Mouse (Mus musculus): ENCODE results near the gene Mylk4.

Gene Mylk4

DNA sequence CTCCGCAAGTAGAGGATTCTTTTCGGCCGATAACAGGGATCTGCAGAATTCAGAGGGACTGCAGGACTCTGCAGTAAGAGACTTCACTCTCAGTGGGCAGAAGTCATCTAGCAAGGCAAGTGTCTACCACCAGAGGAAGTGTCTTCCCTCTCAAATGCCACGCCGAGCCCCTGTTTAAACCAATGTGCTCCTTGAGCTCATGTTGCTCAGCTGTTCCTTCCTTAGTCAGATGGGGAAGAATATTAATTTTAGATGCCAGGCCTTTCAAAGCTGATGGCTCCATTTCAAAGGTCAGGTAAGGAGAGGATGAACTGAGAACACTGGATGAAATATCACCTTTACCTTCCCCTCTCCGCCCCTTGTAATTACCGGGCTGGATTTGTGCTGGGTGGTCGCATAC is at the start of gene Mylk4:
TSS of gene Mylk4 (minus strand) at position 139 of the 400 bp plus-strand sequence.
- DNase-seq (ENCODE audit: extremely low spot score, low read depth, low spot score): no peak

DNA sequence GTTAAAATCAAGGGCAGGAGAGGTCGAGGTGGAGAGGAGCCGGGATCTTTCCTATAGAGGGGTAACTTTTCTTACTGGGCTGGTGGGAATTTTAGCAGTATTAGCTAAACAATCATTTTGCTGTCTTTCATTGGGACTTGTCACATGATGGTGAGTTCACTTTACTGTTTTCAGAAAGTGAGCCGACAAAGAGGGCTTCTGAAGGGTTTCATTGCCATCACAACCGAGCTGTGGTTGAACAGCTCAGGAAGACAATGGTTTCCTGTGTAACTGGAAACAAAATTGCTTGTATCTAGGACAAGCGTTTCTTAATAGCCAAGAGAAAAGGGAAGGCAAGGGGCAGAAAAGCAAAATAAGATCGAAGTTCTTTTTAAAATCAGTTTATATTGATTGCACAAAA is 49.5 kb upstream of the Mylk4 start:
- no peak for DNase-seq (ENCODE audit: extremely low spot score, low read depth, low spot score)

DNA sequence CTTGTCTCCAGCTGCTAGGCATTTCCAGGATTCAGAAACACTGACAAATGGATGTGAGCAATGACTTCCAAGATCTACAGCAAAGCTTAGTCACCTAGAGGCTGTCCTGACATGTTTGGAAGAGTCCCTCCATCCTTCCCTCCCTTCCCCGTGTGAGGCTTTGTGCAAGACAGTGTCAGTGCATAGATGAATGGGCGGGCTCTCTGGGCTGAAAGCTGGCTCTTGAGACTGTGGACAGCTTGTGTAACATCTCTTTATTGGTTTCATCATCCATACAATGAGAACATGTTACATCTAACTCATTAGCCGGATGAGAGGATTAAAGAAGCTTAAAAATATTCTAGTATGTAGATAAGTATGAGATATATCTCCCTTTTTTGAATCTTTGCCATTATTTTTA is 49.0 kb upstream of the Mylk4 start:
- no peak for DNase-seq (ENCODE audit: extremely low spot score, low read depth, low spot score)

DNA sequence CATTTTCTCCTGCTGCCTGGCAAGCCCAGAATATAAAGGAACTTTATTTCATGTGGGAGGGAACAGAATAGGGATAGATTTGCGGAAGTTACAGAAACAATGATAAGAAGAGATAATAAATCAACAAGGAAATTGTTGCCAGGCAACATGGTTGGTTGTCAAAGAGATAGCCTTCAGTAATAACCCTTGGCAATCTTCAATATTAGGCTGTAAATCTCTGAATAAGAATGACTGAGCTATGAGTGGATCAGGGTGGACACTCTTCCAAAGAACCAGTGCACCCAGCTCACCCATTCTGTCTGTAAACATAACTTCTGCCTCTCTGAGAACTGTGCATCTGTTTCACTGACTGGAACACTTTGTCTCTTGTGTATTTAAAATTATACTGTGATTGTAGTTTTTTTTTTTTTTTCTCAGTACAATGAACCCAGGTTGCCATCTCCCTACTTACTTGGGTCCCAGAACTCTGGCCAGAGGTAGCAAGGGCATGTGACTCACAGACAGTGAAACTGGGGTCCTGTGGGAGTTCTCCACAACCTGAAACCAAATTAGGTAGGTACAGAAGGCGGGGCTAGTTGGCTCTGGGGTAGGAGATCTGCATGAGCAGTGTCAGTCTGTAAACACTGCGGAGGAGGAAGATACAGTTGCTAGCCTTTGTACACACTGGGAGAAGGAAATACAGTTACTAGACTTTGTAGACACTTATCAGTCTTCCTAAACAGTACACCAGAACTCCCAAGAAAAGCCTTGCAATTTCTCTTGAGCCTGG is 47.9 kb upstream of the Mylk4 start:
- no peak for DNase-seq (ENCODE audit: extremely low spot score, low read depth, low spot score)

DNA sequence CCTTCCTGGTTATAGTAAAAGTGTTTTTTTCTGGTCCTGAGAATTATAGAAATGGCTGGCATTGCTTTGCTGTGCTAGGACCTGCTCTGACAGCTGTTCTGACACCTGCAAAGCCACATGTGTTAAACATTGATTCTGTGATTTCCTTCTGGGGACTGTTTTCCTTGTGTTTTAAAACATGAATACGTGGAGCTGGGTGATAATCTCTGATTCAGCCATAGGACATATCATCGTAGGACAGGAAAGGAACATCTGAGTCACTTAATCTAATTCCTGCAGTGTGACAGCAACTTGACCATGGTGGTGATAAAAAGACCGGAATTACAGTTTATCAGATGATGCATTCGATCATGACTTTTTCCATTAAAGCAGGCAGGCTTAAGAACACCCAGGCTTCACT is 45.1 kb upstream of the Mylk4 start:
- no peak for DNase-seq (ENCODE audit: extremely low spot score, low read depth, low spot score)

DNA sequence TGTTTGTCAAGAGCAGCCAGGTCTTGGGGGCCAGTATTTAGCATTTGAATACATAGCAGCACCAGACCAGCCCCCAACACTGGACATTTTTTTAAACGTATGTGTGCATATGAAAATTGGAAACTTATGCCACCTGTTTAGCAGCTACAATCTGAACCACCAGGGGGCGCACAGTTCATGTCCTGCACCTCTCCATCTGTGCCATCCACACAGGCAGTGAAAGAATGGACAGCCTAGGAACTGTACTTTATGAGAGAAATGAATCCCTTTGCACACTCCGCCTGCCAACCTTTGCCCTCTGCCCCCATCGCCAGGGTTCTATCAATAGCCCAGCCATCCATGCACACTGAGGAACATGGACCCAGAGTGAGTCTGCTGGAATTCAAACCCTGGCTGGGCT is 44.2 kb upstream of the Mylk4 start:
- DNase-seq (ENCODE audit: extremely low spot score, low read depth, low spot score): no peak

DNA sequence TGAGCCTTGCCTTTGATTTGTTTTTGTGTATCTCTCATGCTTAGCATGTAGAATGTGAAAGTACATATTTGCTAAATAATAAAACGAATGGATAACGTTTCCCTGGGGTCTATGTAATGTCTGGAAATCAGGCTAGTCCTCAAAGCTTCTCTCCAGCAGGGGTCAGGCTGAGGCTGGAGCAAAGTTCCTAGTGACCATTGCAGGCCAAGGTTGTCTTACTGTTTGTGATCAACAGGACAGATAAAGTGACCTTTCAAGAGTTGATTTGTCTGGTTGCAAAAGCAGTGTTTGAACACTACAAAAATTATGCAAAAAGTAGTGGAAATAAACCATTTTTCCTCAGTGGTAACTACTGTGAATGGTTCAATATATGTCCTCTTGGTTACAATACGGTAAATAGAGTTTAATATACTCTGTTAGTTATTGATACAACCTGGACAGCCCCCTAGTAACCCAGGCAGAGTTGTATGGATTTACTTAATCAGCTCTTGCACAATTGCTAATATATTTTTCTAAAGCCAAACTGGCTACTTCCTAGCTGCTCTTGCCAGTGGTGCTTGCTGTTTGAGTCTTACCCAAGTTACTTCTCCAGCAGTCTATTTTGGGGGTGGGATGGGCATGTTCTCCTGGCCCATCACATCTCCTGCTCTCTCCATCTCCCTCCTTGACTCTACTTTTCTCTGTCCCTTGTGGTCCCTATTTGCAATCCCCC is 43.5 kb upstream of the Mylk4 start:
- DNase-seq (ENCODE audit: extremely low spot score, low read depth, low spot score): no peak

DNA sequence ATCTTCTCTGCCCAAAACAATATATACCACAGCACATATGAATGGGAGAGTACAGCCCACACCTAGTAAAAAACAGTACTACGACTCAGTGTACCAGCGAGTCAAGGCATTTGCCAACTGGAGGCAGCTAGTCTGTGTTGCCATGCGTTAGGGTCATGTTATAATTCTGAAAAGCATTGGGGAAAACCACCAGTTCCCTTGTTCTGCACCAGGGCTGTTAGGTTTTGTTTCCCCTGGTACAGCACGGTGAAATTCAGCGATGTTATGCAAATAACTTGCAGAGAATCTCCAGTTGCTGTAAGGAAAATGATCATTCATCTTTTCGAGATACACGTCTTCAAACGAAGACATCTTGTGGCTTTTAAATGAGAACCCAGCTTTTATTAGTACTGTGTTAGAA is 41.8 kb upstream of the Mylk4 start:
- no peak for DNase-seq (ENCODE audit: extremely low spot score, low read depth, low spot score)

DNA sequence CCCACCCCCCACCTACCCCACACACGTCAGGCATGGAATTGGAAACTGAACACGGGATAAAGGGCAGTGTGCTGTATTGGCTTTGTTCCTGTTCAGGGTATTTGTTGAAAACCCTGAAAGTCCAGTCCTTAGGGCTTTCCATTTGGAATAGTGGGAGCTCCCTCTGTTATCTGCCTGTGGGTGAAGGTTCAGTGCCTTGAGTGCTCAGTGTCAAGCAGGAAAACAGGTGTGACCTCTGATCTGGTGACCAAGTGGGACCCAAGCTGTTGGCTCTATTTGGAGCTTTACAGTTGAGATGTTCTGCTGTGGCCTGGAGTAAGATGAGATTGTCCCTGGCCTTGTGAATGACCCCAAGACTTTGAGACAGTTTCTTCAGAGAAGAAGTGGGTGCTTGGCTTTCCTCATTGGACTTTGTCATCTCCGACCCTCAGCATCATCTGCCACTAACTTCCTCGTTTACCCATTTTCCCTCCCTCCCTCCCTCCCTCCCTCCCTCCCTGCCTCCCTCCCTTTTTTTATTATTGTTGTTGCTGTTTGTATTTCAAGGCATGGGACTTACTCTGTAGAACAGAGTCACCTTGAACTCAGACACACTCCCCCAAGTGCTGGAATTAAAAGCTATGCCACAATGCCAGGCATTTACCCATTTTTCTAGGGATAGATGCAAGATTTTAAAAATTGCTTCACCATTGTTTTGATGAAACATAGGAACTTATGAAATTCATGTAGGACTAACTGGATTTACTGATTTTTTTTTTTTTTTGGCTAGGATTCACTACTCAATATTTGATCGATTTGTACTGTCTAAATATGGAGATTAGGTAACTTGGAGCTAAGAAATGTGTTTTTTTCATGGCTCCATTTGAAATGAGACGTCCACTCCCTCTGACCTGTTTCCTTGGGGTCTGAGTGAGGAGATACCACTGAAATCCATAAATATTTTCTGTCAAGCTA is 40.9 kb upstream of the Mylk4 start:
- no peak for DNase-seq (ENCODE audit: extremely low spot score, low read depth, low spot score)

DNA sequence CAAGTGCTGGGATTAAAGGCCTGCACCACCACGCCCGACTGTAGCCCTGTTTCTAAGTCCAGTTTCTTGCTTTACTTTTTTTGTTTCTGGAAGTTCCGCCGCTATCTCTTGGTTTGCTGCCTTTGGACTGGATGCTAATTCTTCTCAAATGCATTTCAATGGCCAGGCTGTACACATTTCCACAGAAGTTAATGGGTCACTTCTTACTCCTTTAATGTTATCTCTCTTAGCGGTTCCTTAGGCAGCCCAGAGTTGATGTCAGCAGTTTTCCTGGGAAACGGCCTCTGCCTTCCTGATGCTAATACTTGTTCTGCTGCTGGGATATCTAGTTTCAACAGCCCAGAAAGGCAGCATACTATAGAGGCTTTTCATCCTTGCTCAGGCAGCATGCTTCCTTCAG is 39.4 kb upstream of the Mylk4 start:
- DNase-seq (ENCODE audit: extremely low spot score, low read depth, low spot score): no peak

DNA sequence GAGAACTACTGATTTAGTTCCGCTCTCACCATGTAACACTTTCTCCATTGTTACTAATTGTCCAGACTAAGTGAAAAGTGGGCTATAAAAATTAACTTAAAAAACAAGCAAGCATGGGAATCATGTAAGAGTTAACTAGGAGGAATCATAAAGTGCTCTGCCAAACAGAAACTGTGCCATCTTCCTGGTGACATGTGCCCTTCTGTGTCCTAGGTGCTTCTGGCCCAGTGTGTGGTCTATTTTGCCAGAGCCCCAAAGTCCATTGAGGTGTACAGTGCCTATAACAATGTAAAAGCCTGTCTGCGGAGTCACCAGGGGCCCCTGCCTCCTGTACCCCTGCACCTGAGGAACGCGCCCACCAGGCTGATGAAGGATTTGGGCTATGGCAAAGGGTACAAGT is 37.9 kb upstream of the Mylk4 start:
- DNase-seq (ENCODE audit: extremely low spot score, low read depth, low spot score): no peak

DNA sequence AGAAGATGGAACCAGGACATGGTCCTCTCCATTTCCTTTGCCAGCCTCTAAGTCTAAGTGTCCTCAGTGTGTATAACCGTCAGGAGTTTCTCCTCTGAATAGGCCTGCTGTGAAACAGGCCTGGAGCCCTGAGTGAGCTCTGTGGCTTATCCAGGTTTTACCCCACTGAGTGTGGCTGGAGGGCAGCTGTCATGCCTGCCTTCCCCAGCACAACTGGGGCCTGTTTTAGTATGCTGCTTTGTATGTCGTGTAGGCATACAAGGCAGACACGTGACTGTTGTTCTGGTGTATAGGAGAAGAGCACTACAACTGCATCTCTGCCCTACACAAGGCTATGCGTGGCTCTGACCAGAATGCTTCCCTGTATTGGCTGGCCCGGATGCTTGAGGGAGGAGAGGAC is 36.2 kb upstream of the Mylk4 start:
- no peak for DNase-seq (ENCODE audit: extremely low spot score, low read depth, low spot score)

DNA sequence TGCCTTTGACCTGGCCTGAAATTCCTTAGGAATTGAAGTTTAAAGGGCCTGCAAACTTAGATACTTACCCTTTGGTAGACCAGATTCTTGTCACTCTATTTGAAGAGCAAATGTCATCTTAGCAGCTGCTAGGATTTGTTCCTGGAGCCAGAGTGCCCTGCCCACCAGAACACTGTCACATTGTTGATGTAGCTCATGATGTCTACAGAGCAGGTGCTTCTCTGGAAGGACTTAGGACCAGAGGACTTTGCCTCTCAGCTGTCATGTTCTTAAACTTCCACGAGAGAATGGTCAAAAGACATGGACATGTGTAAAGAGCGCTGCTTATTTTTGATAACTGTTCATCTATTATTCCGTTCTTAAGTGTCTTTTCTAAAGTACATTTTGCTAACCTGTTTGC is 35.5 kb upstream of the Mylk4 start:
- DNase-seq (ENCODE audit: extremely low spot score, low read depth, low spot score): no peak

DNA sequence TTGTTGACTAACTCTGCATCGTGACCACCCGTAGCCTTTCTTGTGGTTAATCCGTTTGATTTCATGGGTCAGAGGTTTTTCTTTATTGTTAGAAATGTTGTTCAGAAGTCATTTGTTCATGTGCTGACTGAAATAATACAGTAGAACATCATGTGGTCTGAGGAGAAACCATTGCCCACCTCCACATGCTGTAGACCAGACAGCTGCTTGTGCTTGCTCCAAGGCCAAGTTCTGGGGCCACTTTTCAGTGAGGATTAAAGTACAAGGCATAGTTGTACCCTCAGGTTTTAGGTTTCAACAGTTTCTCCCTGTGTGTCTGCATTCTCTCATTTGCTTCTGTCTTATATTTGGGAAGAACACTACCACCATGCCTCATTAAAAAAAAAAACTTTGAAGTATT is 23.9 kb upstream of the Mylk4 start:
- DNase-seq (ENCODE audit: extremely low spot score, low read depth, low spot score): no peak

DNA sequence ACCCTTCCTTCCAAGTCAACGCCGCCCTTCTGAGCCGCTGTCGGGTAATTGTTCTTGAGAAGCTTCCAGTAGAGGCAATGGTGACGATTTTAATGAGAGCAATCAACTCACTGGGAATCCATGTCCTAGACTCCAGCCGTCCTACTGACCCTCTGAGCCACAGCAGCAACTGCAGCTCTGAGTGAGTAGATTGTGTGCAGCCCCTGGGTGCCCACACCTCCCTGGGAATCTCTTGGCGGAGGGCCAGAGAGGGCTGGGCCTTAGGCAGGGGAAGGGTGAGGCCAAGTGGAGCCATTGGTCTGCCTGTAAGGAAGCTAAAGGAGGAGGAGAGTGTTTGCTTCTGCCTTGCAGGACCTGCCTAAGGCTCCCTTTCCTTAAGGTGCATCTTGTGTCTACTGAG is 23.1 kb upstream of the Mylk4 start:
- no peak for DNase-seq (ENCODE audit: extremely low spot score, low read depth, low spot score)

DNA sequence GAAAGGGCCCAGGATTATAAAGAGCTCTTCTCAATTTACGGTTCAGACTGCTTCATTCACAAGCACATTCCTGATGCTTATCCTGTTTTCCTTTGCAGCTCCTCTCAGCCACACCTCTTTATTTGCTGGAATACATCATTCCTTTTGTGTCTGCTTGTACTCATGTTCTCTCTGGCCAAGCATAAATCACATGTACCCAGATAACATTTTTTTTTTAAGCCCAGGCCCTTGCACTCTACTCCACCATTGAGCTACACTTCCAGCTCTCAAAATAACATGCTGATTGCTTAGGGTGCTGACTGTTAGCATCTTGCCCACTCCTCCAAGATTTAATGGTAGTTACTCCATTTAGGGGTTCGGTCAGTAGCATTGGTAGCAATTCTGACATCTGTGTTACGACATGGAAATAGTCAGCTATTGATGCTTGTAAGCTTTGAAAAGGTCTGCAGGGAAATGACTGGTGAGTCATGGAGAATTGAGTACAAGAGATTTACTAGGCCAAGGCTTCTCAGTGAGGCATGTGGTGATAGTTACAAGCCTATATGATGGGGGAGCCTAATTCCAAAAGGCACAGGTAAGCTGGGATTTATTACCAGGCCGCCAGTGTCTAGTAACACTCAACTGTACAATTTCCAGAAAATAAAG is 20.1 kb upstream of the Mylk4 start:
- no peak for DNase-seq (ENCODE audit: extremely low spot score, low read depth, low spot score)

DNA sequence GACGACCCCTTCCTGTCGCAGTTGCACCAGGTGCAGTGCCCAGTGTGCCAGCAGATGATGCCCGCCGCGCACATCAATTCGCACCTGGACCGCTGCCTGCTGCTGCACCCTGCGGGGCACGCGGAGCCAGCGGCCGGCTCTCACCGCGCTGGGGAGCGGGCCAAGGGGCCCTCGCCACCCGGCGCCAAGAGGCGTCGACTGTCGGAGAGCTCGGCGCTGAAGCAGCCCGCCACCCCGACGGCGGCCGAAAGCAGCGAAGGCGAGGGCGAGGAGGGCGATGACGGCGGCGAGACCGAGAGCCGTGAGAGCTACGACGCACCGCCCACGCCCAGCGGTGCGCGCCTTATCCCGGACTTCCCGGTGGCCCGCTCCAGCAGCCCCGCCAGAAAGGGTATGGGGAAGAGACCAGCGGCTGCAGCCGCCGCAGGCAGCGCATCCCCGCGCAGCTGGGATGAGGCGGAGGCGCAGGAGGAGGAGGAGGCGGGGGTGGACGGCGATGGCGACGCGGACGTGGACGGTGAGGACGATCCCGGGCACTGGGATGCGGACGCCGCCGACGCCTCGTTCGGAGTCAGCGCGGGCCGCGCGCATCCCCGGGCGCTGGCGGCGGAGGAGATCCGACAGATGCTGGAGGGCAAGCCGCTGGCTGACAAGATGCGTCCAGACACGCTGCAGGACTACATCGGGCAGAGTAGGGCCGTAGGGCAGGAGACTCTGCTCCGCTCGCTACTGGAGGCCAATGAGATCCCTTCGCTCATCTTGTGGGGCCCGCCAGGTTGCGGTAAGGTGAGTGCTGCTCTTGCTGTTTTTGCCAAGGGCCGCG is 18.7 kb upstream of the Mylk4 start, which contains the start of gene D930007J09Rik:
TSS of gene D930007J09Rik (minus strand) at position 591 of the 823 bp plus-strand sequence.
- no peak for DNase-seq (ENCODE audit: extremely low spot score, low read depth, low spot score)

DNA sequence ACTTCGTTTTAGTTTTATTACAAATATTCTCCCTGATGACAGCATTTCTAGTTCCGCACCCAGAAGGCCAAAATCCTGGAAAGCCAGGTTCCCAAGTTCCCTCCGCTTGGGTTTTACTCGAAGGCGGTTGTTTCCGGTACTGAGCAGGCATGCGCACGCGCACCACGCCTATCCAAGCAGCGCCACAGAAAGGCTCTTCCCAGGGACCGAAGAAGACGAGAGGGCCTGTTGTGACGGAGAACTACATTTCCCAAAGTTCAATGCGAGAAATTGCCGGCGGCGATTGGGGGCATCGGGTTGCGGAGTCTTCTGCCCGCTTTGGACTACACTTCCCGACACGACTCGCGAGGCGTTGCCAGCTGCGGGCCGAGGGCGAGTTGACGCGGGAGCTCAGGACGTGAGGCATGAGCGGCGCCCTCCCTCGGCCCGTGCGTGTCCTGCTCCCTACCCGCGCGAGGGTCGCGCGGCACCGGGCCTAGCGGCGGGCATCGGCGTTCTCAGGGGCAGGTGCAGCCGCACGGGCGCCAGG is 18.0 kb upstream of the Mylk4 start, which contains the start of gene Wrnip1:
TSS of gene Wrnip1 (plus strand) at position 346 of the 529 bp plus-strand sequence.
- peak; percentile 97 for DNase-seq (ENCODE audit: extremely low spot score, low read depth, low spot score)

DNA sequence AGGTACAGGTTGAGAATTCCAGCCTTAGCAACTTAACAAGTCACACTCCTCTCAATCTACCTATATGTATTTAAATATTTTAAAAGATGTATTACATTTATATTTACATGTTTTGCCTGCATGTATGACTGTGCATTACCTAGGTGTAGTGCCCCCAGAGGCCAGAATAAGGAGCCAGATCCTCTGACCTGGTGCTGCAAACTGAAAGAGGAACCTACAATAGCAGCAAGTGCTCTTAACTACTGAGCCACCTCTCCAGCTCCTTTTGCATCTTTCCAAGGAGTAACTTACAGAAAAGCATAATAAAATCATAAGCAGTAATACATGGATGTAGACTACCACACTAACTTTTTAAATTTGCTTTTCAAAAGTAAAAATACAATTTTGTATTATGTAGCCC is 17.1 kb upstream of the Mylk4 start:
- DNase-seq (ENCODE audit: extremely low spot score, low read depth, low spot score): no peak

DNA sequence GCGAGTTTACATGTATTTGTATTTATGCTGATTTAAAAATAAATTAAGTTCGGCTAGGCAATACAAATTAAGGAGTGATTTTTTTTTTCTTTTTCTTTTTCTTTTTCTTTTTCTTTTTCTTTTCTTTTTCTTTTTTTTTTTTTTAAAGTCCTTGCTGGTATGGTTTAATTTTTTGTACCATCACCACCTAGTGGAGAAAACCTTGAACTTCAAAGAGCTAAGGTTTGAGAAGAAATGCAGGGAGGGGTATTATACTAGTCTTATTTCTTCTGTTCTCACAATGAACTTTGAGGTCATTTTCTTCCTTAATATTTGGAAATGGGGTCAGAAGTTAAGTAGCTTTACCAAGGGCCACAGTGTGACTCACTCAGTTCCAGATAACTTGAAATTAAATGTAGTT is 15.4 kb upstream of the Mylk4 start:
- DNase-seq (ENCODE audit: extremely low spot score, low read depth, low spot score): no peak
